Mouse (Mus musculus) midbrain, embryonic 10.5 days (tissue): ENCODE data around the gene Vmn2r21. TPM values are rescaled to one million over a fixed set of nuclear protein-coding genes. Genes with fewer than 3 reads are reported as not detected.
"Not testable (repeated sequence)": the region's sequence is repeated elsewhere in the genome, so short reads cannot be mapped to it uniquely, and the experiment has no call there.

Source experiments
- DNase-seq: peaks from one replicate; pipeline ENCODE4 v3.0.0-alpha.2; 2017; ENCODE audit warnings: low spot score
- H3K27ac ChIP-seq: fragments of 300-500 bp; sonication (generic); replicated peaks from 2 replicates; pipeline ENCODE4 v1.5.1; 2016; ENCODE audit warnings: mild to moderate bottlenecking
- H3K27me3 ChIP-seq: fragments of 300-500 bp; sonication (generic); 2 replicates; pipeline ENCODE4 v1.6.1; 2016; ENCODE audit warnings: low read depth, mild to moderate bottlenecking; ENCODE audit not compliant: poor library complexity, severe bottlenecking
- H3K36me3 ChIP-seq: fragments of 300-500 bp; sonication (generic); 2 replicates; pipeline ENCODE4 v1.6.1; 2016; ENCODE audit warnings: mild to moderate bottlenecking, moderate library complexity
- H3K4me1 ChIP-seq: fragments of 300-500 bp; sonication (generic); 2 replicates; pipeline ENCODE4 v1.6.1; 2016
- H3K4me3 ChIP-seq: fragments of 300-500 bp; sonication (generic); 2 replicates; pipeline ENCODE4 v1.5.1; 2016; ENCODE audit warnings: mild to moderate bottlenecking, moderate library complexity
- H3K9me3 ChIP-seq: fragments of 300-500 bp; sonication (generic); replicated peaks from 2 replicates; pipeline ENCODE4 v1.6.1; 2016; ENCODE audit warnings: mild to moderate bottlenecking
- WGBS: fragments of 180-500 bp; shearing (Covaris S2); methylation state at CpG from one replicate; pipeline ENCODE4 v1.1.7; 2016; 5-methylcytosine and 5-hydroxymethylcytosine counted together
- polyA plus RNA-seq: library from polyadenylated mRNA; unstranded; fragments of >200 nt; fragmentation: Nextera tagmentation; extraction: Ambion mirVana; gene quantifications from 2 replicates; pipeline ENCODE4 v1.2.1, GENCODE M21; 2016

Gene Vmn2r21
- polyA plus RNA-seq: not detected in 2 replicates

GRCm38 (mm10) chr6:123533306-123533705 lies at the start of gene Vmn2r21:
Gene Vmn2r21 (minus strand): TSS chr6:123533406.
- not testable (repeated sequence) for DNase-seq, H3K36me3 ChIP-seq, H3K4me1 ChIP-seq, H3K27ac ChIP-seq, H3K9me3 ChIP-seq, H3K27me3 ChIP-seq, H3K4me3 ChIP-seq
- no CpG with 5 or more reads among the region's 4 CpGs for WGBS

GRCm38 (mm10) chr6:123574698-123575097 lies 41.5 kb upstream of the Vmn2r21 start:
- not testable (repeated sequence) for H3K27ac ChIP-seq, H3K4me3 ChIP-seq, H3K4me1 ChIP-seq, H3K36me3 ChIP-seq, DNase-seq, H3K27me3 ChIP-seq, H3K9me3 ChIP-seq
- no CpG with 5 or more reads among the region's 2 CpGs for WGBS

GRCm38 (mm10) chr6:123539755-123540154 lies 6.5 kb upstream of the Vmn2r21 start:
- not testable (repeated sequence) for H3K9me3 ChIP-seq, DNase-seq, H3K27me3 ChIP-seq, H3K4me1 ChIP-seq, H3K4me3 ChIP-seq, H3K27ac ChIP-seq, H3K36me3 ChIP-seq
- WGBS: no CpG with 5 or more reads among the region's 1 CpGs

- not testable (repeated sequence) for H3K27ac ChIP-seq, H3K4me3 ChIP-seq, H3K36me3 ChIP-seq, DNase-seq, H3K9me3 ChIP-seq, H3K27me3 ChIP-seq, H3K4me1 ChIP-seq
- WGBS: no CpG with 5 or more reads among the region's 8 CpGs
These were observed 10.8 kb downstream of the Vmn2r21 start for GRCm38 (mm10) chr6:123522263-123523011.

- H3K27ac ChIP-seq, H3K9me3 ChIP-seq, H3K27me3 ChIP-seq, H3K36me3 ChIP-seq, DNase-seq, H3K4me3 ChIP-seq, H3K4me1 ChIP-seq: not testable (repeated sequence)
- no CpG with 5 or more reads among the region's 5 CpGs for WGBS
These were observed 60.2 kb downstream of the Vmn2r21 start for GRCm38 (mm10) chr6:123473045-123473444.

- not testable (repeated sequence) for DNase-seq
These were observed 60.7 kb downstream of the Vmn2r21 start for GRCm38 (mm10) chr6:123472458-123472987.

GRCm38 (mm10) chr6:123468651-123469050 lies 64.6 kb downstream of the Vmn2r21 start:
- not testable (repeated sequence) for DNase-seq, H3K27me3 ChIP-seq, H3K27ac ChIP-seq, H3K36me3 ChIP-seq, H3K9me3 ChIP-seq, H3K4me3 ChIP-seq, H3K4me1 ChIP-seq
- WGBS: no CpG with 5 or more reads among the region's 1 CpGs

More at GRCm38 (mm10) chr6:123472458-123472987, 60.7 kb downstream of the Vmn2r21 start:
- WGBS: no CpG with 5 or more reads among the region's 2 CpGs
- H3K27me3 ChIP-seq, H3K4me3 ChIP-seq, H3K9me3 ChIP-seq, H3K4me1 ChIP-seq, H3K27ac ChIP-seq, H3K36me3 ChIP-seq: not testable (repeated sequence)

Other genes with a start within 250 kb of the Vmn2r21 start
- gene Clec4e, start 243.5 kb downstream of the Vmn2r21 start, polyA plus RNA-seq: 0.02 TPM in 1 of 2 replicates, not detected in the other
- gene Vmn2r19, start 225.1 kb downstream of the Vmn2r21 start, polyA plus RNA-seq: not detected in 2 replicates
- not detected in 2 replicates for gene Vmn2r20, start 115.3 kb downstream of the Vmn2r21 start, polyA plus RNA-seq
- not detected in 2 replicates for gene Vmn2r22, start 117.3 kb upstream of the Vmn2r21 start, polyA plus RNA-seq
- not detected in 2 replicates for gene Vmn2r23, start 169.3 kb upstream of the Vmn2r21 start, polyA plus RNA-seq
- gene Vmn2r24, start 245.5 kb upstream of the Vmn2r21 start, polyA plus RNA-seq: not detected in 2 replicates